Mouse (Mus musculus): Measurements from ENCODE around the gene Itga1.

DNA sequence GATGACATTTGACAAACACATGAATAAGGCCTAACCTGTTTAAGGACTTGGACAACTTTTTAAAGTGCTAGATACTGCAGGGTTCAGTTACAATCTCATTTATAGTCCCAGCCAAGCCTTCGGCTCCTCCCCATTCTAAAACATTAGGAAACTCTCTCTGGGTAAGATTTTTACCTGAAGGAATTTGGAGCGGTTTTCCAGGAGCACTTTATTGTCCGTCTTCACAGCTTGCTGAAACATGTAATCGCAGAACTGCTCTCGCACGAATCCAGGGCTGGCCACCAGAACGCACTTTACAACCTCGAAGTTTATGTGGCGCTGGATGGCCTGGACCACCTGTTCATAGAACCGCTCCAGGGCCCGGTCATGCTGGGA, 12.8 kb downstream of the Itga1 start:
- TF ChIP-seq CTCF (IDR thresholded peaks at IDR 0.05; ENCODE audit: extremely low read depth, insufficient read length, insufficient replicate concordance, low read depth, low read length) (no peak), POLR2A (IDR thresholded peaks at IDR 0.05; ENCODE audit: low read depth, low read length) (no peak)
